Mouse (Mus musculus): ENCODE data around the gene Plxdc1. TPM values are rescaled to one million over a fixed set of nuclear protein-coding genes. Genes with fewer than 3 reads are reported as not detected.
A peak's percentile ranks its signal among the peaks of the same experiment; 100 is the strongest.

Gene Plxdc1
- total and polyA plus RNA-seq, 2 experiments from 2014 or later: 1.5 to 3.5 TPM

GRCm38 (mm10) chr11:97891821-97892220 lies 94.4 kb downstream of the Plxdc1 start:
- H3K36me3 ChIP-seq (ENCODE audit: insufficient read depth): no peaks in the 10 kb centered on the region
- H3K4me1 ChIP-seq (ENCODE audit: insufficient read depth): no peaks in the 10 kb centered on the region
- TF ChIP-seq CTCF (IDR thresholded peaks at IDR 0.05; ENCODE audit: low read depth): no peak
- DNase-seq (no peak), ATAC-seq (no peak)
- no peak overlapping the region for H3K4me3 ChIP-seq (ENCODE audit: low read depth, low read length)
- no peak overlapping the region for H3K27ac ChIP-seq (ENCODE audit: low read depth, low read length)
- no peak overlapping the region for H3K9ac ChIP-seq
- H3K27me3 ChIP-seq (ENCODE audit: insufficient read depth, low read length): no peaks in the 10 kb centered on the region
- no peaks in the 10 kb centered on the region for H3K9me3 ChIP-seq (ENCODE audit: low read length)
- H3K4me2 ChIP-seq (ENCODE audit: low read depth): no peak overlapping the region
- 82% methylated on average over 5 of the region's 5 CpGs for WGBS

GRCm38 (mm10) chr11:97885296-97885915 lies 100.8 kb downstream of the Plxdc1 start:
- WGBS: 96% methylated on average over 2 of the region's 2 CpGs
- H3K4me2 ChIP-seq (ENCODE audit: low read depth): no peak overlapping the region
- no peak overlapping the region for H3K9ac ChIP-seq
- DNase-seq (no peak), ATAC-seq (no peak)
- no peak overlapping the region for H3K4me3 ChIP-seq (ENCODE audit: low read depth, low read length)
- no peaks in the 10 kb centered on the region for H3K27me3 ChIP-seq (ENCODE audit: insufficient read depth, low read length)
- no peaks in the 10 kb centered on the region for H3K36me3 ChIP-seq (ENCODE audit: insufficient read depth)
- no peaks in the 10 kb centered on the region for H3K4me1 ChIP-seq (ENCODE audit: insufficient read depth)
- no peak for TF ChIP-seq CTCF (IDR thresholded peaks at IDR 0.05; ENCODE audit: low read depth)
- H3K9me3 ChIP-seq (ENCODE audit: low read length): no peaks in the 10 kb centered on the region
- no peak overlapping the region for H3K27ac ChIP-seq (ENCODE audit: low read depth, low read length)

DNA sequence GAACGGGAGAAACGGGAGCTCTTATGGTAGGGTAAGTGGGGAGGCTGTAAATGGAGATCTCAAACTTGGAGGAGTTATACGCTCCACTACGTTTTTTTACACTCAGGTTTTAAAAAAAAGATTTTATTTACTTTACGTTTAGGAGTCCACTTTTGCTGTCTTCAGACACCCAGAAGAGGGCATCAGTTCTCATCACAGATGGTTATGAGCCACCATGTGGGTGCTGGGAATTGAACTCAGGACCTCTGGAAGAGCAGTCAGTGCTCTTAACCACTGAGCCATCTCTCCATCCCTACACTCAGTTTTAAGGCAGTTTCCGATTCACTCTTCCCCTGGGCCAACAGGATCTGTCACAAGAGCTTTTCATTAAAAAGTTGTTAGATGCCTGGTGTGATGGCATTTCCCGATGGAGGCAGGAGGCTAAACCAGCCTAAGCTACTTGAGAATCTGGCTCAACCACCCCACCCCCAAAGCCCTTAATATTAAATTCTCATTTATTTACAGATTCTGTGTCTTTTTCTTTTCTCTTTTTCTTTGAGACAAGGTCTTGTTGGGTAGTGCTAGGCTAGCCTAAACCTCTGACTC lies 101.6 kb downstream of the Plxdc1 start:
- Histone ChIP-seq H3K4me1 (ENCODE audit: insufficient read depth) (no peaks in the 10 kb centered on the region), H3K4me2 (ENCODE audit: low read depth) (peak overlapping the region; percentile 46), H3K9ac (peak overlapping the region; percentile 39)

DNA sequence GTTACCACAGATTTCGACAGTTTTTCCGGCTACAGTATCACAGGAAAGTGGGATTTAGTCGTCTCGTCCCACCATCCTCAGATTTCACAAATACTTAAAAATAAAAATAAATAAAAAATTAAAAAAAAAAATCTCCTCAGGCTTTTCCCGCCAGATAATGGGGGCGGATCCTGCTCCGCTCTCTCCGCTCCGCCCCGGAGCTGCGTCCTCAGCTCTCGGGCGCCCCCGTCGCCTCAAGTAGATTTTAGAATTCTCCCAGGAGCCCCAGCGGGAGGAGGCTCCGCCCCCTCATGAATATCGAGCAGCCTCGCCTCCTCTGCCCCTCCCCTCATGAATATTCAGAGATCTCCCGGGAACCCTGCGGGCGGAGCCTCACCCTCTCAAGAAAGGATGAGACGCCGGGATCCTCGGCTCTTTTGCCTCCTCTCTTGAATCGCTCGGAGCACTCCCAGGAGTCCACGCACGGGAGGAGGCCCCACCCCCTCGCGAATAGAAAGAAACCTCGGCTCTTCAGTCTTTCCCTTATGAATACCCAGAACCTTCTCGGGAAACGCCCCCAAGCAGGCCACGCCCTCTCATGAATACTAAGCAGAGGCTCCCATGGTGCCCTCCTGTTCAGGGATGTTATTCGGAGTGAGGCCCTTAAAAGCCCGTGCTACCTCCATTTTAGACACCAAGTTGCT lies 102.2 kb downstream of the Plxdc1 start, which contains the start of gene Fbxo47:
Gene Fbxo47 (minus strand): TSS at position 237 of the 683 bp plus-strand sequence.
- Histone ChIP-seq H3K4me1 (ENCODE audit: insufficient read depth) (no peaks in the 10 kb centered on the region), H3K36me3 (ENCODE audit: insufficient read depth) (no peaks in the 10 kb centered on the region), H3K4me3 (ENCODE audit: low read depth, low read length) (peak within 1 kb of the TSS; percentile 56), H3K27ac (ENCODE audit: low read depth, low read length) (peak within 1 kb of the TSS; percentile 82), H3K9ac (peak within 1 kb of the TSS; percentile 51), H3K9me3 (ENCODE audit: low read length) (no peaks in the 10 kb centered on the region), H3K4me2 (ENCODE audit: low read depth) (peak within 1 kb of the TSS; percentile 55), H3K27me3 (ENCODE audit: insufficient read depth, low read length) (no peaks in the 10 kb centered on the region)
- DNase-seq (peak; percentile 98), ATAC-seq (peak; percentile 97)
- peak; percentile 71 for TF ChIP-seq CTCF (IDR thresholded peaks at IDR 0.05; ENCODE audit: low read depth)
- WGBS: under 1% methylated on average over 37 of the region's 37 CpGs

More for the DNA sequence above, 101.6 kb downstream of the Plxdc1 start:
- Histone ChIP-seq H3K36me3 (ENCODE audit: insufficient read depth) (no peaks in the 10 kb centered on the region), H3K27me3 (ENCODE audit: insufficient read depth, low read length) (no peaks in the 10 kb centered on the region), H3K4me3 (ENCODE audit: low read depth, low read length) (peak overlapping the region; percentile 56), H3K9me3 (ENCODE audit: low read length) (no peaks in the 10 kb centered on the region), H3K27ac (ENCODE audit: low read depth, low read length) (peak overlapping the region; percentile 82)
- no peak for TF ChIP-seq CTCF (IDR thresholded peaks at IDR 0.05; ENCODE audit: low read depth)
- DNase-seq: no peak
- 30% methylated on average over 7 of the region's 7 CpGs for WGBS
- ATAC-seq: no peak

- no peaks in the 10 kb centered on the region for H3K36me3 ChIP-seq (ENCODE audit: insufficient read depth)
- peak overlapping the region; percentile 55 for H3K4me2 ChIP-seq (ENCODE audit: low read depth)
- H3K4me1 ChIP-seq (ENCODE audit: insufficient read depth): no peaks in the 10 kb centered on the region
- TF ChIP-seq CTCF (IDR thresholded peaks at IDR 0.05; ENCODE audit: low read depth): no peak
- peak overlapping the region; percentile 54 for H3K27ac ChIP-seq (ENCODE audit: low read depth, low read length)
- H3K9ac ChIP-seq: peak overlapping the region; percentile 51
- peak overlapping the region; percentile 56 for H3K4me3 ChIP-seq (ENCODE audit: low read depth, low read length)
- no peak for DNase-seq
- WGBS: 6% methylated on average over 26 of the region's 26 CpGs
- no peaks in the 10 kb centered on the region for H3K9me3 ChIP-seq (ENCODE audit: low read length)
- no peaks in the 10 kb centered on the region for H3K27me3 ChIP-seq (ENCODE audit: insufficient read depth, low read length)
- ATAC-seq: peak; percentile 34
Observed at GRCm38 (mm10) chr11:97883542-97883917, 102.7 kb downstream of the Plxdc1 start.

DNA sequence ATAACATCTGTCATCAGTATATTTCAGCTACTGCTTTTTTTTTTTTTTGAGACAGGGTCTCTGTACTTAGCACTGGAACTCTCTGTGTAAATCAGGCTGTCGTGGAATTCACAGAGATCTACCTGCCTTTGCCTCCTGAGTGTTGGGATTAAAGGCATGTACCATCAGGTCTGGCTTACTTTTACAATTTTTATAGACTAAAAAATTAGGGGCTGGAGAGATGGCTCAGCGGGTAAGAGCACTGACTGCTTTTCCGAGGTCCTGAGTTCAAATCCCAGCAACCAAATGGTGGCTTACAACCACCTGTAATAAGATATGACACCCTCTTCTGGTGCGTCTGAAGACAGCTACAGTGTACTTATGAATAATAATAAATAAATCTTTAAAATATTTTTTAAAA lies 105.9 kb downstream of the Plxdc1 start:
- ATAC-seq (no peak), DNase-seq (no peak)
- no peaks in the 10 kb centered on the region for H3K36me3 ChIP-seq (ENCODE audit: insufficient read depth)
- no peak overlapping the region for H3K9ac ChIP-seq
- no peak overlapping the region for H3K4me2 ChIP-seq (ENCODE audit: low read depth)
- no peaks in the 10 kb centered on the region for H3K27me3 ChIP-seq (ENCODE audit: insufficient read depth, low read length)
- TF ChIP-seq CTCF (IDR thresholded peaks at IDR 0.05; ENCODE audit: low read depth): no peak
- H3K27ac ChIP-seq (ENCODE audit: low read depth, low read length): no peak overlapping the region
- WGBS: 96% methylated on average over 4 of the region's 4 CpGs
- H3K9me3 ChIP-seq (ENCODE audit: low read length): no peaks in the 10 kb centered on the region
- no peaks in the 10 kb centered on the region for H3K4me1 ChIP-seq (ENCODE audit: insufficient read depth)
- H3K4me3 ChIP-seq (ENCODE audit: low read depth, low read length): no peak overlapping the region

- Histone ChIP-seq H3K27me3 (ENCODE audit: insufficient read depth, low read length) (no peaks in the 10 kb centered on the region), H3K27ac (ENCODE audit: low read depth, low read length) (no peak overlapping the region), H3K4me3 (ENCODE audit: low read depth, low read length) (no peak overlapping the region), H3K36me3 (ENCODE audit: insufficient read depth) (no peaks in the 10 kb centered on the region), H3K9ac (no peak overlapping the region), H3K4me2 (ENCODE audit: low read depth) (no peak overlapping the region), H3K9me3 (ENCODE audit: low read length) (no peaks in the 10 kb centered on the region), H3K4me1 (ENCODE audit: insufficient read depth) (no peaks in the 10 kb centered on the region)
- 83% methylated on average over 2 of the region's 2 CpGs for WGBS
- DNase-seq: no peak
- TF ChIP-seq CTCF (IDR thresholded peaks at IDR 0.05; ENCODE audit: low read depth): no peak
- no peak for ATAC-seq
Observed at GRCm38 (mm10) chr11:97877341-97877740, 108.9 kb downstream of the Plxdc1 start.
